Mouse (Mus musculus): Measurements from ENCODE around the gene Saysd1. TPM values are rescaled to one million over a fixed set of nuclear protein-coding genes. Genes with fewer than 3 reads are reported as not detected.
A peak's percentile ranks its signal among the peaks of the same experiment; 100 is the strongest.

Gene Saysd1
- polyA plus RNA-seq, 1 experiment from 2014 or later, result 11.2 TPM

GRCm38 (mm10) chr14:20154937-20155336, 16.6 kb upstream of the Saysd1 start:
- WGBS, result 82% methylated on average over 4 of the region's 4 CpGs

GRCm38 (mm10) chr14:20154245-20154644, 15.9 kb upstream of the Saysd1 start:
- H3K4me2 ChIP-seq (replicated peaks; ENCODE audit: low read depth, low read length), result no peak overlapping the region
- peaks cover 35% of the 10 kb centered on the region for H3K4me1 ChIP-seq (ENCODE audit: control insufficient read depth, insufficient read depth, low read length)
- no peak overlapping the region for H3K9ac ChIP-seq (ENCODE audit: low read depth, low read length)

More at GRCm38 (mm10) chr14:20154937-20155336, 16.6 kb upstream of the Saysd1 start:
- Histone ChIP-seq H3K36me3 (ENCODE audit: control insufficient read depth, insufficient read depth, low read length) (no peaks in the 10 kb centered on the region), H3K4me1 (ENCODE audit: control insufficient read depth, insufficient read depth, low read length) (peaks cover 32% of the 10 kb centered on the region), H3K4me2 (replicated peaks; ENCODE audit: low read depth, low read length) (no peak overlapping the region), H3K9me3 (ENCODE audit: control insufficient read depth, low read length) (no peaks in the 10 kb centered on the region), H3K27ac (ENCODE audit: low read depth, low read length) (no peak overlapping the region), H3K27me3 (ENCODE audit: control insufficient read depth, insufficient read depth, low read length) (no peaks in the 10 kb centered on the region), H3K9ac (ENCODE audit: low read depth, low read length) (no peak overlapping the region), H3K4me3 (ENCODE audit: low read length) (no peak overlapping the region)
- ATAC-seq (ENCODE audit: low FRiP score, low TSS enrichment), result no peak

DNA sequence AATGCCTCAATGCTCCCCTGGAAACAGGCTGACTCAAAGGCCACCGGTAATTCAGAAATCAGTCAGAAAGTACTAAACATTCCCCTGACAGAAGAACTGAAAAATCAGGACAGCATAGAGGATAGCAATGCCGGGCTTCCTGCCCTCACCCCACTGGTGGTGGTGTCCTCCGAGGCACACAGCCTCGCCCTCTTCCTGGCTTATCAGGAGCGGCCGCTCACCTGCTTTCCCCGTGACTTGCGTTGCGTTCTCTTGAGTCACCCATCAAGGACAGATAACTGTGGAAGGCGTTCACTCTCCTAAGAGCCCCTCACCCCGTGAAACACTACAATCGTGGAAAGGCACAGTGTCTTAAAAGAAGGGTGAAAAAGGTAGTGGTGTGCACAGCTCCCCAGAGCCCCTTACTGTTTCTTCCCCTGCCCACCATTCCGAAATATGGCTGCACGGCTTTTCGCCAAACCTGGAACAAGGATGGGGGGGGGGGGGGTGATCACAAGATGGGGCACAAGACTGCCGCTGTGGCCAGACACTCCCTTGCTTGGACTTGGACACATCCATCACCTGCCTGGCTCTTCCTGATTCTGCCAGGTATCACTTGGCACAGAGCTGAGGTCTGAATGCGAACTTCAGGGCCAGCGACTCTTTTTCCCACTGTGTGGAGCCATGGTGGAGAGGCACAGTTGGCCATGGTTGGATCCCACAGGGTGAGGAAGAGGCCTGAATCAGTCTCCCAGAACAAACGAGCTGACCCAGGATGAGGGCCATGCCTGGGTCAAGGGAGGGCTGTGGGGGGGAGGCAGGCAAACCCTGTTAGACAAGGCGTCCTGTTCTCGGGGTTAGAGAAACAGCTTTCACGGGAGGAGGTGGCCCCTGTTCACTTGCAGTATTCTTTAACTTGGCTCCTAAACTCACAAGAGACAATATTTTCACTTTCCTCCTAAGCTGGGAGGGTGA, 11.1 kb upstream of the Saysd1 start:
- no peak overlapping the region for H3K4me3 ChIP-seq (ENCODE audit: low read length)
- no peak overlapping the region for H3K9ac ChIP-seq (ENCODE audit: low read depth, low read length)
- no peak overlapping the region for H3K27ac ChIP-seq (ENCODE audit: low read depth, low read length)
- 72% methylated on average over 22 of the region's 22 CpGs for WGBS
- peak; percentile 55; the same call in 1 of the 2 replicates for ATAC-seq (ENCODE audit: low FRiP score, low TSS enrichment)
- peaks cover 11% of the 10 kb centered on the region for H3K36me3 ChIP-seq (ENCODE audit: control insufficient read depth, insufficient read depth, low read length)
- H3K27me3 ChIP-seq (ENCODE audit: control insufficient read depth, insufficient read depth, low read length), result no peaks in the 10 kb centered on the region
- peaks cover 33% of the 10 kb centered on the region for H3K4me1 ChIP-seq (ENCODE audit: control insufficient read depth, insufficient read depth, low read length)
- H3K4me2 ChIP-seq (replicated peaks; ENCODE audit: low read depth, low read length), result no peak overlapping the region
- H3K9me3 ChIP-seq (ENCODE audit: control insufficient read depth, low read length), result no peaks in the 10 kb centered on the region

More at GRCm38 (mm10) chr14:20154245-20154644, 15.9 kb upstream of the Saysd1 start:
- Histone ChIP-seq H3K4me3 (ENCODE audit: low read length) (no peak overlapping the region), H3K27ac (ENCODE audit: low read depth, low read length) (no peak overlapping the region), H3K9me3 (ENCODE audit: control insufficient read depth, low read length) (no peaks in the 10 kb centered on the region), H3K27me3 (ENCODE audit: control insufficient read depth, insufficient read depth, low read length) (no peaks in the 10 kb centered on the region), H3K36me3 (ENCODE audit: control insufficient read depth, insufficient read depth, low read length) (no peaks in the 10 kb centered on the region)
- WGBS, result 35% methylated on average over 7 of the region's 7 CpGs
- ATAC-seq (ENCODE audit: low FRiP score, low TSS enrichment), result no peak

- no peaks in the 10 kb centered on the region for H3K27me3 ChIP-seq (ENCODE audit: control insufficient read depth, insufficient read depth, low read length)
- WGBS, result 86% methylated on average over 11 of the region's 11 CpGs
- no peak overlapping the region for H3K9ac ChIP-seq (ENCODE audit: low read depth, low read length)
- no peak overlapping the region for H3K4me3 ChIP-seq (ENCODE audit: low read length)
- no peak overlapping the region for H3K27ac ChIP-seq (ENCODE audit: low read depth, low read length)
- H3K36me3 ChIP-seq (ENCODE audit: control insufficient read depth, insufficient read depth, low read length), result peaks cover 11% of the 10 kb centered on the region
- H3K9me3 ChIP-seq (ENCODE audit: control insufficient read depth, low read length), result no peaks in the 10 kb centered on the region
- no peak overlapping the region for H3K4me2 ChIP-seq (replicated peaks; ENCODE audit: low read depth, low read length)
- ATAC-seq (ENCODE audit: low FRiP score, low TSS enrichment), result no peak
- peaks cover 33% of the 10 kb centered on the region for H3K4me1 ChIP-seq (ENCODE audit: control insufficient read depth, insufficient read depth, low read length)
Measured at GRCm38 (mm10) chr14:20148514-20148913, 10.2 kb upstream of the Saysd1 start.

DNA sequence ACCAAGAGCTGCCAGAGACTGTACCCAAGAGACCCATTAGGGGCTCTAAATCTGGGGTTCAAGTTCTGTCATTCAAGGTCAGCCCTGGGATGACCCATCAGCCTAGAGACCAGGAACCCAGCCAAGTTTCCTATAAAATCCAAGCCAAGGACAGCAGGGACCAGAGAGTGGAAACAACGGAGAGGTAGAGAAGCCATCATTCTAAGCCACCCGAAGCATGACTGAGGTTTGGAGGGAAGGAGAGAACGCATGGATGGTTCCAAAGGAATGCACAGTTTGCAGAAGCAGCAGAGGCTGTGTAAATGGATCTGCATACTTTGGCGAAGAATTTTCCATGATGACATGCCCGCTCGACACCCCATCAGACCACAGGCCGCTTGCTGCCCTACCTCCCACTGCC, 9.5 kb upstream of the Saysd1 start:
- Histone ChIP-seq H3K4me3 (ENCODE audit: low read length) (no peak overlapping the region), H3K27me3 (ENCODE audit: control insufficient read depth, insufficient read depth, low read length) (no peaks in the 10 kb centered on the region), H3K4me1 (ENCODE audit: control insufficient read depth, insufficient read depth, low read length) (peaks cover 33% of the 10 kb centered on the region), H3K36me3 (ENCODE audit: control insufficient read depth, insufficient read depth, low read length) (peaks cover 11% of the 10 kb centered on the region), H3K9me3 (ENCODE audit: control insufficient read depth, low read length) (no peaks in the 10 kb centered on the region), H3K9ac (ENCODE audit: low read depth, low read length) (no peak overlapping the region), H3K27ac (ENCODE audit: low read depth, low read length) (no peak overlapping the region), H3K4me2 (replicated peaks; ENCODE audit: low read depth, low read length) (no peak overlapping the region)
- no peak for ATAC-seq (ENCODE audit: low FRiP score, low TSS enrichment)
- 70% methylated on average over 7 of the region's 7 CpGs for WGBS

DNA sequence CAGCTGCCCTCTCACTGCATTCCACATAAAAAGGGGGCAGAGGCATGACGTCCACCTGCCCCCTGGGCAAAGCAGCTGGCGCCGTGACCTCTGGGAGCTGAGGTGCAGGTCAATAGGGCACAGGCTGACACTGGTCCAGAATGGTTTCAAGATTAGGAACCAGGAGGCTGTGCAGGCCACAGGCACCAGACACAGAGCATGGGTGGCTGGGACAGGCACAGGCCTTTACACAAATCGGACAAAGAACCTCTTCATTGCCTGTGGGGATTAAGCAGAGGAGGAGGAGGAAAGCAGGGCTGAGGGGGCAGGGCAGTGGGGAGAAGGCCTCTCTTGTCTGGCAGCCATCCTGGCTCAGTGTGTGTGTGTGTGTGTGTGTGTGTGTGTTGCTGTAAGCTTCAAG, 5.8 kb upstream of the Saysd1 start:
- Histone ChIP-seq H3K36me3 (ENCODE audit: control insufficient read depth, insufficient read depth, low read length) (peaks cover 17% of the 10 kb centered on the region), H3K4me3 (ENCODE audit: low read length) (no peak overlapping the region), H3K9me3 (ENCODE audit: control insufficient read depth, low read length) (no peaks in the 10 kb centered on the region), H3K27ac (ENCODE audit: low read depth, low read length) (no peak overlapping the region), H3K9ac (ENCODE audit: low read depth, low read length) (no peak overlapping the region), H3K4me2 (replicated peaks; ENCODE audit: low read depth, low read length) (no peak overlapping the region), H3K4me1 (ENCODE audit: control insufficient read depth, insufficient read depth, low read length) (0 out of 2 replicates have a peak, but pooled peaks cover 7% of the 10 kb centered on the region), H3K27me3 (ENCODE audit: control insufficient read depth, insufficient read depth, low read length) (no peaks in the 10 kb centered on the region)
- WGBS, result 70% methylated on average over 4 of the region's 4 CpGs
- ATAC-seq (ENCODE audit: low FRiP score, low TSS enrichment), result no peak

DNA sequence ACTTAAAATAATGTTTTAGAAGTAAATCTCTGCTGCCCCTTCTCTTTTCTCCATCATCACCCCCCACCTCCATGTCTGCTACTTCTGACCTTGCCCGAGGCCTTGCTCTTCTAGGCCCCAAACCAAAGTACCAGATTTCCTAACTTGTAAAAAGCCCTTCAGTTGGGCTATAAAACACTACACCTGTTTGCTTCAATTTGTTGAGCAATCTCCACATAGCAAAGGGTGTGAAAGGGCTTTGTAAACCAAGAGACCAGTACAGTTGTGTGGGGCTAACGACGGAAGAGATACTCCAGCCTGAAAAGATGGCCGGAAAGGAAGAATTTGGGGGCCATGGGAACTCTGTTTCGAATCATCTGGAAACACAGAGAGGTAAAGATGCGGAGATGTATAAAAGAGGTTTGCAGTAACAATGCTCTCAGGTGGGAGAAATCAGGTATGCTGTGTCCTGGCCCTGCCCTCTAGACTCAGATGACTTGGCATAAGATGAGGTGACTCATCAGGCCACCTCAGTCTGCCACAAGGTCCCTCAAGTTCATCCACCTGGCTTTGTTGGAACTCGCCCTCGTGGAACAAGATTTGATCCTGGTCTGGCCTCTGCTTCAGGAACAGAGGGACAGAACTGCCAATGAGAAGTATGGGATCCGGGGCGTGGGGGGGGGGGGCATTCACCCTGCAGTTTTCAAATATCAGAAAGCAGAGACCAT, 3.2 kb downstream of the Saysd1 start:
- Histone ChIP-seq H3K9ac (ENCODE audit: low read depth, low read length) (no peak overlapping the region), H3K4me2 (replicated peaks; ENCODE audit: low read depth, low read length) (no peak overlapping the region), H3K27ac (ENCODE audit: low read depth, low read length) (no peak overlapping the region), H3K9me3 (ENCODE audit: control insufficient read depth, low read length) (no peaks in the 10 kb centered on the region), H3K27me3 (ENCODE audit: control insufficient read depth, insufficient read depth, low read length) (no peaks in the 10 kb centered on the region), H3K4me1 (ENCODE audit: control insufficient read depth, insufficient read depth, low read length) (no peaks in the 10 kb centered on the region), H3K36me3 (ENCODE audit: control insufficient read depth, insufficient read depth, low read length) (no peaks in the 10 kb centered on the region), H3K4me3 (ENCODE audit: low read length) (no peak overlapping the region)
- no peak for ATAC-seq (ENCODE audit: low FRiP score, low TSS enrichment)
- 80% methylated on average over 10 of the region's 10 CpGs for WGBS

DNA sequence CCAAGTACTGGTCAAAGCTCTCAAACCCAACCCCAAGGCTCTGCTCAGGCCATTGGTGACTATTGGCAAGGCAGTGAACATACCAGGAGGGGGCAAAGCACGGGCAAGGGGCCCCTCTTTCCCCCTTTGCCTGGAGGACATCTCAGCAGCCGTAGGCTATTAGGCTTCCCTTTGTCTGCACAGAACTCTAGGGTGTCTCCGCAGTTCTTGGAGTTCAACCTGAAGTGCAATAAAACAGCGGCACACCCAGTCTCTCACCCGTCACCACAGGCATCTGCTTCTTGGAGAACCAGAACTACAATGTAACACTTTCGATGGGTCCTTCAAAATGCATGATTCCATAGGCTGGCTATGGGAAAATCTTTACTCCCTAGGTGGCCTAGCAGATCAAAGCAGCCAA, 10.2 kb downstream of the Saysd1 start:
- Histone ChIP-seq H3K9ac (ENCODE audit: low read depth, low read length) (no peak overlapping the region), H3K36me3 (ENCODE audit: control insufficient read depth, insufficient read depth, low read length) (no peaks in the 10 kb centered on the region), H3K27me3 (ENCODE audit: control insufficient read depth, insufficient read depth, low read length) (no peaks in the 10 kb centered on the region), H3K4me2 (replicated peaks; ENCODE audit: low read depth, low read length) (no peak overlapping the region), H3K4me3 (ENCODE audit: low read length) (no peak overlapping the region), H3K27ac (ENCODE audit: low read depth, low read length) (no peak overlapping the region), H3K4me1 (ENCODE audit: control insufficient read depth, insufficient read depth, low read length) (no peaks in the 10 kb centered on the region), H3K9me3 (ENCODE audit: control insufficient read depth, low read length) (no peaks in the 10 kb centered on the region)
- 74% methylated on average over 6 of the region's 6 CpGs for WGBS
- no peak for ATAC-seq (ENCODE audit: low FRiP score, low TSS enrichment)
